Mouse (Mus musculus) limb, embryonic 12.5 days (tissue): ENCODE results near the gene Pkhd1. TPM values are rescaled to one million over a fixed set of nuclear protein-coding genes. Genes with fewer than 3 reads are reported as not detected.

Experiments
- ATAC-seq: fragments of 200-750 bp; cut with Nextera tagmentation; 2 replicates; pipeline ENCODE4 v1.8.0; 2017; ENCODE audit warnings: low read depth, moderate TSS enrichment; ENCODE audit not compliant: insufficient number of reproducible peaks, insufficient read depth, low FRiP score, low TSS enrichment
- H3K27ac ChIP-seq: fragments of 300-500 bp; sonication (generic); 2 replicates; pipeline ENCODE4 v1.5.1; 2016; ENCODE audit warnings: mild to moderate bottlenecking, moderate library complexity
- H3K27me3 ChIP-seq: fragments of 300-500 bp; sonication (generic); 2 replicates; pipeline ENCODE4 v1.6.1; 2016; ENCODE audit warnings: mild to moderate bottlenecking, moderate library complexity
- H3K36me3 ChIP-seq: fragments of 300-500 bp; sonication (generic); 2 replicates; pipeline ENCODE4 v1.6.1; 2016; ENCODE audit warnings: mild to moderate bottlenecking, moderate library complexity
- H3K4me1 ChIP-seq: fragments of 300-500 bp; sonication (generic); replicated peaks from 2 replicates; pipeline ENCODE4 v1.6.1; 2016
- H3K4me2 ChIP-seq: fragments of 300-500 bp; sonication (generic); 2 replicates; pipeline ENCODE4 v1.6.1; 2016; ENCODE audit warnings: mild to moderate bottlenecking, moderate library complexity
- H3K4me3 ChIP-seq: fragments of 300-500 bp; sonication (generic); replicated peaks from 2 replicates; pipeline ENCODE4 v1.5.1; 2016; ENCODE audit warnings: mild to moderate bottlenecking
- H3K9ac ChIP-seq: fragments of 300-500 bp; sonication (generic); replicated peaks from 2 replicates; pipeline ENCODE4 v1.6.1; 2016; ENCODE audit warnings: mild to moderate bottlenecking, moderate library complexity
- H3K9me3 ChIP-seq: fragments of 300-500 bp; sonication (generic); 2 replicates; pipeline ENCODE4 v1.6.1; 2016; ENCODE audit warnings: mild to moderate bottlenecking, moderate library complexity
- WGBS: fragments of 180-500 bp; shearing (Covaris S2); methylation state at CpG from one replicate; pipeline ENCODE4 v1.1.7; 2016; 5-methylcytosine and 5-hydroxymethylcytosine counted together
- polyA plus RNA-seq: library from polyadenylated mRNA; unstranded; fragments of >200 nt; fragmentation: Nextera tagmentation; extraction: Ambion mirVana; gene quantifications from 2 replicates; pipeline ENCODE4 v1.2.1, GENCODE M21; 2016

The Pkhd1 gene
- 0.11 TPM in 1 of 2 replicates, not detected in the other for polyA plus RNA-seq

DNA sequence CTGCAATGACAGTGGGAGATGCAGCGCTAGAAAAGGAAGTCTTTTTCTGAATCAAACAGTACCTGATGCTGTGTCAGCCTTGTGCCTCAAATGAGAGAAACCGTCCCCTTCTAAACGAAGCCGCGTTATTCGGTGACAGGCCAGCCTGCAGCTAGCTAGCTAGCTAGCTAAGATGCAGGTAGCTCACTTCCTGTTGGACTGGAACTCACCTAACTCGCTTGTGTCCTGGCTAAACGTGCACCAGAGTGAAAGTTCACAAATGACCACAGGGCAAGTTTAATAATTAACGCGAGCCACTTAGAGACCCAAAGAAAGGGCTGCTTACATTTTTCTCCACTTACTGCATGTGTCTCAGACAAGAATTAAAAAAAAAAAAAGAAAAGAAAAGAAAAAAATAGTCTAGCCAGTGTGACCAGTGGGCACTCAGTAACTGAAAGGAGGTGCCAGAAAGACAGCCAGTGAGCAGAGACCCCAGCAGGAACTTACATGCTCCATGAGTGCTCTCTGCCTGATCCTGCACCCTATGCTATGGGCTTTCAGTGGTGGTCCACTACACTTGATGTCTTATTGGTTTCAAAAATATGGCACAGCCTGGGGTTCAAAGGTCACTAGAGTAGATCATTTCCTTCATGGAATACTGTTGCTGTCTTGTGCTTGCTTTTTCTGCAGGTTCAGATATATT lies at the start of gene Pkhd1:
Gene Pkhd1, minus strand, starts transcription at position 216 of the 682 bp plus-strand sequence.
- Histone ChIP-seq H3K9ac (no peak within 1 kb of the TSS), H3K4me1 (no peaks in the 10 kb centered on the region), H3K27ac (no peak within 1 kb of the TSS), H3K4me3 (no peak within 1 kb of the TSS), H3K4me2 (no peak within 1 kb of the TSS), H3K27me3 (no peaks in the 10 kb centered on the region), H3K9me3 (no peaks in the 10 kb centered on the region), H3K36me3 (no peaks in the 10 kb centered on the region)
- ATAC-seq = no peak
- WGBS = 73% methylated on average over 10 of the region's 10 CpGs

DNA sequence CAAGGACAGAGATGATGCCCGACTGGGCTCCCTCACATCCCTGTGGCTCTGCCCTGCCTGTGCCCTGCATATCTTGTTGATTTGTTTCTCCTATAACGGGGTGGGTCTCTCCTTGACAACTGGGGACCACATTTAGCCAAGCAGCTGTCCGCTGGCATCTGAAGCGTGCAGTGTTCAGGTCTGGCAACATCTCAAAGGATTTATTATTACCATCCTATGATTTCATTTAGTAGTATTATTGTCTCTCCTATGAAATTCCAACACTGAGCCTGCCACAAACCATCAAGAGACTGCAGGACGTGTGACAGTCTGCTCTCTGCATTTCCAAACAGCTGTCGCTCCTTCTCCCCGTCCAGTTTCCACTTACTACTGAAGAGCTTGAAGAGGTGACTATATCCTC lies 49.7 kb upstream of the Pkhd1 start:
- H3K4me2 ChIP-seq = no peak overlapping the region
- H3K9ac ChIP-seq = no peak overlapping the region
- 75% methylated on average over 7 of the region's 7 CpGs for WGBS
- ATAC-seq = peak; percentile 37; the same call in 1 of the 2 replicates
- H3K4me1 ChIP-seq = no peaks in the 10 kb centered on the region
- no peaks in the 10 kb centered on the region for H3K36me3 ChIP-seq
- no peaks in the 10 kb centered on the region for H3K9me3 ChIP-seq
- no peak overlapping the region for H3K27ac ChIP-seq
- H3K4me3 ChIP-seq = no peak overlapping the region
- H3K27me3 ChIP-seq = no peaks in the 10 kb centered on the region

DNA sequence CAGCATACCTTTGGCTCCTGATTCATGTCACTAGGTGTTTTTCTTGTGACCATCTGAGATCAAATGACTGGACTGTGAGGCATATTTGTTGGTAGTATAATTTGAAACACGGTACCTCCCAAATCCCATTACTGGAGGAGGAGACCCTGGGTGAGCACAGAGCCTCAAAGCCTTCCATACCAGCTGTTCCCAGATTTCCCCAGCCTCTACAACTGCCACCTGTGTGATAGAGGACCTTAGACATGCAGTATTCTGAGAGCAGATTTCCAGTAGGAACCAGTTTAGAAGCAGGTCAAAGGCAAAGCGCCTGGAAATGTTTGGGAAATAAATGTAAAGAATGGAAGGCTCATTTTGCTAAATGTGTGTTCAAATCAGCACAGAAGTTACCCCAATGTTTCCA lies 48.4 kb upstream of the Pkhd1 start:
- no peak overlapping the region for H3K9ac ChIP-seq
- WGBS = 72% methylated on average over 2 of the region's 2 CpGs
- no peak for ATAC-seq
- H3K27ac ChIP-seq = no peak overlapping the region
- no peaks in the 10 kb centered on the region for H3K36me3 ChIP-seq
- H3K9me3 ChIP-seq = no peaks in the 10 kb centered on the region
- no peak overlapping the region for H3K4me3 ChIP-seq
- no peak overlapping the region for H3K4me2 ChIP-seq
- no peaks in the 10 kb centered on the region for H3K27me3 ChIP-seq
- no peaks in the 10 kb centered on the region for H3K4me1 ChIP-seq

DNA sequence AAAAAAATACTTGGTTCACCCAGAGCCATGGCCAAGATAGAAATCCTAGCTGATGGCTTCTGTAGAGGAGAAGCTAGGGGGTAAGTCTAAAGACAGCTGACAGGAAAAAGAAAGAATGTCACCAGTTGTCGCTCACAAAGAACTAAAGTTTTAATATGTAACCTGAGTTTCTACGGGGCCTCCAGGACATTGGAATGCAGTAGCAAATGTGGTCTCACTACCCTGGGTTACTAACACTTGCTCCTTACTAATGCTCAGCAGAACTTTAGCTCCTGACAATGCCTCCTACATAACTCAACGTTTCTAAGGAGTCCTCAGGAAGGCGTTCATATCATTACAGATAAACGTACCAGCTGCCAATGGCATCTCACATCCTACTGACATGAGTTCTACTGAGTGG lies 37.2 kb upstream of the Pkhd1 start:
- 0 out of 2 replicates have a peak, but pooled peaks have one; percentile 15 for ATAC-seq
- H3K27me3 ChIP-seq = no peaks in the 10 kb centered on the region

DNA sequence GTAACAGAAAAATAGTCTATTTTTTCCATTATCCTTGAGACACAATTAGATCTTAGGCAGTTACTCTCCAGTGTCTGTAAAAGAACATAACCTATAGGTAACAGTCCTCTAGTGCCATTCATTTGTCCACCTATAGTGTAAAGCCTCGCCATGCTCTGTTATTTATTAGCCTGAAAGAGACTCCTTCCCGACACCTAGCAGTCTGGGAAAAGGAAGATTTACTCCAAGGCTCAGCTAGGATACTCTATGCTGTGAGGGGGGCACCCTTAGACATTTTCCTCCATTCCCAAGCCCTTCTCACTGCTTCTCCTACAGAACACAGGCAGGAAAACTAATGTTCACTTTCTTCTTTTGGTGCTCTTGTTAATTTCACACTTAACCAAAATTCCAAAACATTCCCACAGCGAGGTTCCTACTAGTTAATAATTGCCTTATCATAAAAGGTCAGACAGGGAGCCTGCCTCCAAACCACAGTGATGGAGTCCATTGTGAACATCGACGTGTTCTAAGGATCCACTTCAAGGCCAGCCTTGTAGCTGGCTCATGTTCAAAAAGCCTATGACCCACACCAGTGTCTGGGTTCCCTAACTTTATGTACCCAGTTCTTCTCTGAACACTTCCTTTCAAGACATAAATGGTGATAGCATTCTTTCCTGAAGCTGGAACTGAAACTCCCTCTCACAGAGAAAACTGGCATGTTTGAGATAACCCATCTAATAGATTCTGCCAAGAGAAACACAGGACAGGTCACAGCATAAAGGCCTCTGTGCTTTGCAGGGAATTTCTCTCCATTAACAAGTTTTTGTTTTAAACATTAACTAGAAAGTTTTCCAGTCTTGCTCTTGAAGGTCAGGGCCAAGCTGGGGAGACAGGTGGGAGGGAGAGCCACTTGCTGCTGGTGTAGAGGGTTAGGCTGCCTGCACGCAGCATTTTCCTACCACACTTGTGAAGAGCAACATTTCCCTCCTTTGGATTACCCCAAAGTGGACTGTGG lies 35.9 kb upstream of the Pkhd1 start:
- Histone ChIP-seq H3K4me1 (no peaks in the 10 kb centered on the region), H3K4me3 (no peak overlapping the region), H3K27ac (peak overlapping the region; percentile 45; the same call in 1 of the 2 replicates), H3K36me3 (no peaks in the 10 kb centered on the region), H3K27me3 (no peaks in the 10 kb centered on the region), H3K4me2 (no peak overlapping the region), H3K9ac (no peak overlapping the region), H3K9me3 (no peaks in the 10 kb centered on the region)
- no peak for ATAC-seq
- 75% methylated on average over 6 of the region's 6 CpGs for WGBS

More for the DNA sequence above, 37.2 kb upstream of the Pkhd1 start:
- no peaks in the 10 kb centered on the region for H3K9me3 ChIP-seq
- H3K4me2 ChIP-seq = no peak overlapping the region
- WGBS = 72% methylated on average over 5 of the region's 5 CpGs
- no peak overlapping the region for H3K9ac ChIP-seq
- no peak overlapping the region for H3K4me3 ChIP-seq
- H3K4me1 ChIP-seq = no peaks in the 10 kb centered on the region
- H3K27ac ChIP-seq = no peak overlapping the region
- H3K36me3 ChIP-seq = no peaks in the 10 kb centered on the region

DNA sequence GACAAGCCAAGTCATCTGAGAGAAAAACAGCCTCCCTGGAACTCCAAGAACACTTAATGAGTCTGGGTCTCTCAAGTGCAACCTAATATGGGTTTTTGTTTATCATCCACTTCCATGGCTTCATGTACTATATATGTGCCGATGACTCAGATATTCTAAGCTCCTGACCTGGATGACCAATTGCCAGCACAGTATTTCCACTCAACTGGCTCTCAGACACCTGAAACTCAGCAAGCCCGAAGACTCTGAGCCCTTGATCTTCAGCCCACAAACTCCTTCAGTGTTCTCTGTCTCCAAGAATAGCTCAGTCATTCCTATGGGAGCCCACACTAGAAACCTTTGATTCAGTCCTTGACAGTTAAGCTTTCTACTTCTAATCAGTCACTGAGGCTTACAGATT lies 17.0 kb upstream of the Pkhd1 start:
- H3K9ac ChIP-seq = no peak overlapping the region
- no peak overlapping the region for H3K4me3 ChIP-seq
- ATAC-seq = no peak
- no peaks in the 10 kb centered on the region for H3K36me3 ChIP-seq
- H3K4me1 ChIP-seq = no peaks in the 10 kb centered on the region
- 93% methylated on average over 2 of the region's 2 CpGs for WGBS
- H3K4me2 ChIP-seq = no peak overlapping the region
- H3K27ac ChIP-seq = no peak overlapping the region
- no peaks in the 10 kb centered on the region for H3K27me3 ChIP-seq
- H3K9me3 ChIP-seq = no peaks in the 10 kb centered on the region

DNA sequence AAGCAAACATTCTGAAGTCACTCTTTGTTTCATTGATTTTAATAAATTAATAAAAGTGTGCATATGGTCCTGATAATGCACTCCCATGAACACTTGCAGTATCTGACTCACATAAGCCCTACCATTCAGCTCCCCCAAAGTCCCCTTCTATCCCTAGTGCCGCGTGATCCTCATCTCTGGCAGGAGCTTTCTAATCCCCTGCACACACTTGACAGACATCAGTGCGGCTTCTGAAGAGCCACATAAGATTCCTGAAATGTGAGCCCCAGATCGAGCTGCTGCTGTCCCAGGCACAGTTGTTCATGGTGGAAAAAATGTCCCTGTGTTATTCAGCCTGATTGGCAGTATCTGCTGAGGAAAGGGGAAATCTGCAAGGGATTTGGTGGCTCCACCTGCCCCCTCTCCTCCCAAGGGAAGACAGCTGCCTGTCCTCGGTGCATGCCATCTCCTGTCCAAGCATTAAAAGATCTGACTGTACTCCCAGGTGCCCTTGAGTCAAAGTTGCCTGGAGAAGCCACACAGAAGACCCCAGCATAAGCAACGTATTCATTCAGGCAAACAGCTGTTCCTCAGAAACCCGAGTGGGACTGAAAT lies 15.5 kb upstream of the Pkhd1 start:
- H3K4me1 ChIP-seq = no peaks in the 10 kb centered on the region
- H3K36me3 ChIP-seq = no peaks in the 10 kb centered on the region
- no peak overlapping the region for H3K4me3 ChIP-seq
- no peaks in the 10 kb centered on the region for H3K27me3 ChIP-seq
- no peaks in the 10 kb centered on the region for H3K9me3 ChIP-seq
- ATAC-seq = peak; percentile 73; the same call in 1 of the 2 replicates
- no peak overlapping the region for H3K4me2 ChIP-seq
- no peak overlapping the region for H3K9ac ChIP-seq
- H3K27ac ChIP-seq = no peak overlapping the region
- WGBS = 82% methylated on average over 7 of the region's 7 CpGs

DNA sequence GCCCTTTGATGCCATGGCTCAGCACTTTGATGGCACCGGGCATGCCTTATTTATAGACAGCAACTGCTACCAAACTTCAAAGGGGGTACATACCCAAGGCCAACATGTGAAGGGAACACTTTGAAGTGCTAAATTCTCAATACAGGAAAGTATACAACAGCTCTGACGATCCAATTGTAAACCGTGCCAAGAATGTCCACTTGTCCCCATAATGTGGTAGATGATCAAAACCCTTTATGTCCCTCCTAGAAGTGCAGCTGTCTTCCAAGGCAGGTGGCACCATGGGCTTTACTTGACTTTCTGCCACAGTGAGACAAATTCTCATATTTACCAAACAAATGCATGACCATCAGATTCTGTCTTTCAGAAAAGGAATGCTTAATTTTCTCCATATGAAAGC lies 6.7 kb upstream of the Pkhd1 start:
- no peak overlapping the region for H3K4me3 ChIP-seq
- no peaks in the 10 kb centered on the region for H3K27me3 ChIP-seq
- H3K4me1 ChIP-seq = no peaks in the 10 kb centered on the region
- 79% methylated on average over 3 of the region's 3 CpGs for WGBS
- H3K36me3 ChIP-seq = no peaks in the 10 kb centered on the region
- ATAC-seq = no peak
- no peak overlapping the region for H3K27ac ChIP-seq
- H3K4me2 ChIP-seq = no peak overlapping the region
- no peaks in the 10 kb centered on the region for H3K9me3 ChIP-seq
- no peak overlapping the region for H3K9ac ChIP-seq

DNA sequence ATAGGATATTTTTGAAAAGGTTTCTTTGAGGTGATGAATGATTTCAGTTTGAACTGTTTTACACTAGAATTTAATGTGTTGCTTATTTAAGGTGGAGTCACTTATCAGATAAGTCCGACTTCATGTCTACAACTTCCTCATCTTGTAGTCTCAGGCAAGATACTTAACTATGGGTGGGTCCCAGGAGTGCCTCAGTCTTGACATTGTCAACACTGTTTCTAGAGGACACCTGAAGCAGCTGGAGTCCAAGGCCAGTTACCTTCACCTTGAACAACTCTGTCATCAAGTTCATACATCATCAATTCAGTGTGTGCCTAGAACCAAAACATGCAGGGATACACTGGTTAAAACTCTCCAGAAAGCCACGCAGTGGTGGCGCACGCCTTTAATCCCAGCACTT lies 5.5 kb upstream of the Pkhd1 start:
- no peaks in the 10 kb centered on the region for H3K27me3 ChIP-seq
- no peak overlapping the region for H3K4me2 ChIP-seq
- H3K4me3 ChIP-seq = no peak overlapping the region
- no peaks in the 10 kb centered on the region for H3K9me3 ChIP-seq
- H3K9ac ChIP-seq = no peak overlapping the region
- no peak for ATAC-seq
- H3K36me3 ChIP-seq = no peaks in the 10 kb centered on the region
- WGBS = 95% methylated on average over 4 of the region's 4 CpGs
- H3K27ac ChIP-seq = no peak overlapping the region
- no peaks in the 10 kb centered on the region for H3K4me1 ChIP-seq

DNA sequence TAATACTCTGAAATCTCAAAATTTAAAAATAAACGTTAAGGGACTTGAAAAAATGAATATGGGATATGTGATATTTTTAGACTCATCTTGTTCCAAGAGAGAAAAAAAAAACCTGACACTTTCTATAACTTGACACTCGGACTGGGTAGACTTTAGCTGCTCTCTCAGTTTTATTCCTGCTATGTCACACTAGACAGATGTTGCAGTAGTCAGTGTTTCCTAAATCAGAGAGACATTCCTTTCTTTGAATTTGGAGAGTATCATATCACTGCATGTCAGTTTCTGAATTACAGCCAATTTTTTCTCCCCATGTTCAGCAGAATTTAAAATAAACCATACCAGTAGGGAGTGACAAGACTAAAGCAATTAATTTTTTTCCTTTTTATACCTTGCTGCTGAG lies 2.7 kb upstream of the Pkhd1 start:
- no peak overlapping the region for H3K27ac ChIP-seq
- H3K27me3 ChIP-seq = no peaks in the 10 kb centered on the region
- no peak overlapping the region for H3K4me2 ChIP-seq
- ATAC-seq = no peak
- 77% methylated on average over 2 of the region's 2 CpGs for WGBS
- no peaks in the 10 kb centered on the region for H3K9me3 ChIP-seq
- no peak overlapping the region for H3K4me3 ChIP-seq
- no peaks in the 10 kb centered on the region for H3K36me3 ChIP-seq
- H3K9ac ChIP-seq = no peak overlapping the region
- H3K4me1 ChIP-seq = no peaks in the 10 kb centered on the region

DNA sequence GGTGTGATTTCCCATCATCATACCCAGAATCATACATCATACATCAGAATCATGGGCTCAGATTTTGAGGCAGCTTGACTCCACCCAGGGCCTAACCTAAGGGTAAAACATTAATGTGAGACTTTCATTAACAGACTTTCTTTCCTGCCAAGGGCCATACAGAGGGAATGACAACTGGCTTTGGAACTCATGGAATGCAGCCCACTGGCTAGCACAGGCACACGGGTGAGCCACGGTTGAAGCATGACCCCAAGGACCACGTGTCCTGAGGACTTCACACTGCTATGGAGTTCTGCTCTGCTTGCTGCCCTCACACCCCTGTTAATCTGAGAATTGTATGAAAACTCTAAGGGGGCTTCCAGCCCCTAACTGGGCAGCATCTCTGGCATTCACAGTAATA lies 1.5 kb upstream of the Pkhd1 start:
- no peak overlapping the region for H3K9ac ChIP-seq
- no peak for ATAC-seq
- H3K4me2 ChIP-seq = no peak overlapping the region

More for the DNA sequence above, 1.5 kb upstream of the Pkhd1 start:
- Histone ChIP-seq H3K4me1 (no peaks in the 10 kb centered on the region), H3K27ac (no peak overlapping the region), H3K36me3 (no peaks in the 10 kb centered on the region), H3K9me3 (no peaks in the 10 kb centered on the region), H3K4me3 (no peak overlapping the region), H3K27me3 (no peaks in the 10 kb centered on the region)
- WGBS = 66% methylated on average over 3 of the region's 3 CpGs
